Mouse (Mus musculus): ENCODE measurements around the gene Rassf5.

Rassf5 gene

DNA sequence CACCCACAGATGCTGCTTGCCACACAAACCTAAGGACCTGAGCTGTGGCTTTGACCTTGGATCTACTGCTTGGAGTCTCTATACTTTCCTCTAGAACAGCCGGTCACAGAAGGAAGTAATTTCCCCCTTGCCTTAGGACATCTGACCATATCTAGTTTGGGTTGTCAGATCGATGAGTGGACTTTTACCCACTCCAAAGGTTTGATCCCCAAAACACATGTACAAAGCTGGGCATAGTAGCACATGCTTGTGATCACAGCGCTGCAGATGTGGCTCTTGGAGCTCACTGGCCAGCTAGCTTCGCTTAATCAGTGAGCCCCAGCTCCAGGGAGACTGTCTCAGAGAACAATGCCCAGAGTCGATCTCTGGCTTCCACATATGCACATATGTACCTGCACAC lies 37.0 kb downstream of the Rassf5 start:
- no peak for DNase-seq

DNA sequence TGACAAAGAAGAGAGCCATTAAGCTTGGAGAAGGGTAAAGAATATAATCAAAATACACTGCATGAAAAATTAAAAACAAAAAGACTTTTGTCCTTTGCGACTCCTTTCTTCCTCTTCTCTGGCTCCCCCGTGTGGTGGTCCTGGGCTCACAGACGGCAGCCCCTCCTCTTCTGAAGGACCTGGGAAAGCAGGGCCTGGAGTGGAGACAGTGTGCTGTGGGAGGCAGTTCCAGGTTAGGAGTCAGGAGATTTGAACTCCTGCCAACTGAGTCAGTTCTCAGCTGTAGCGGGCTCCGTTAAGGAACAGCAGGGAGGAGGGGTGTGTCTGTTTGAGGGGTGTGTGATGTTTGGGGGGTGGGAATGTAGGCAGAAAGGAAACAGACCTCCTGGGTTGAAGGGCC lies 37.5 kb downstream of the Rassf5 start:
- peak; percentile 32 to 63 for DNase-seq

DNA sequence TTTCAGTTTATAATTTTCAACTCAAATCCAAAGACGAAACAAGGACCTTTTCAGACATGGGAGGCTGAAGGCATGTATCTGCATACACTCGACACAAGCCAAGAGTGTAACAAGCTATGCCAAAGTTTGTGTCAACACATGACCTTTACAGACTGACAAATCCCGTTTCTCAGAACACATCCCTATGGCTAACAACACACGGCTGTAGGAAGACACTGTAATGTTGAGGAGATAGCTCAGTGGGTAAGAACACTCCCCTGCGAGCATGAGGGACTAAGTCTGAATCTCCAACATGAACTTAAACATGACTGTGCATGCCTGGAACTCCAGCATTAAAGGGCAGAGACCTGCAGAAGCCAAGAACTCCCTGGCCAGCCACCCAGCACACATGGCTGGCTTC lies 38.7 kb downstream of the Rassf5 start:
- no peak for DNase-seq

DNA sequence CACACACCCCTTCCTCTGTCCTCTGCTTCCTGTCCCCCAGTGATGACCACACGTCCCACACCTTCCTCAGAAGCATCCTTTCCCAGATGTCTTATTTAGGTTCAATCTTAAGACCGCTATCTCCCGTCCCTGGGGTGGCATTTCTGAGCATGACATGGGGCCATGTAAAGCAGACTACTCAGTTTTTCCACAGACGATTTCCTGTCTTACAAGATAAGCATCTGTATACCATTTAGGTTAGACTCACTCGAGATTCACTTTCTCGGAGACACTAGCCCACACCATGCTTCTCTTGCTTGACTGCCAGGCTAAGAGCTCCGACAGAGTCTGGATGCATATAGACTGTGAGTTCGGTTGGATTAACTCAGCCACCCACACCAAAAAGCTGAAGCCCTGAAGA lies 40.6 kb downstream of the Rassf5 start:
- DNase-seq, result no peak

DNA sequence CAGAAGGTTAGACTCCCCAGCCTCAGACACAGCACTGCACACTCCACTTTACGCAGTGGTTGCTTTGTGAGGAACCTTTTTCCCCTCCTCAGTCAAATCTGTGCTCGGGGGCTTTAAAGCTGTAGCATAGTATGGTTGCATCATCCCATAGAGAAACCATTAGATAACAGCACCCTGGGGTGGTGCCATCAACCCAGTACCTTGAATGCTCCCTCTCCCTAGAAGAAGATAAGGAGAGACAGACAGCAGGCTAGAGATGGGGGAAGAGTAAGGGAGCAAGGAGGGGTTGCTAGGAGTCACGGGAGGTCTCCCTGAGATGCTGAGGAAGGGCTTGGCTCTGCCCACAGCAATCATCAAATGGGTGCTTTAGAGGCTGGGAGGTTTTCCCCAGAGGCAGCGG lies 43.7 kb downstream of the Rassf5 start:
- DNase-seq, result no peak

DNA sequence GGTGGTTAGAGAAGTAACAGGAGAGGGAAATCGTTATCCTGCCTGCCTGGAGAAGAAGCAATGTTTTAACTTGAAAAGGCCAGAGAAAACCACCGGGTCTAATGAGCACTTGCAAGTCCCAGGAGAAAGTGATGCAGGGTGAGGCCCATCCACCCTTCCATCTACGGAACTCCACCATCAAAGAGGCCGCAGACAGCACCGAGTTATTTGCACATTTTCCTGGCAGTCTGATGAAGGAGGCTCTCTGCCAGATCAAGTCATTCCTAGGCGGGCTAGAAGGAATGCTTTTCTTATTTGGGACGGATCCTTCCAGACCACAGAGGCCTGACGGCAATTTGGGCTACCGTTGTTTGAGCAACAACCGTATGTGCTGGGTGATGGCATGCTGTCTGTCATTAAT lies 44.5 kb downstream of the Rassf5 start:
- no peak for DNase-seq

DNA sequence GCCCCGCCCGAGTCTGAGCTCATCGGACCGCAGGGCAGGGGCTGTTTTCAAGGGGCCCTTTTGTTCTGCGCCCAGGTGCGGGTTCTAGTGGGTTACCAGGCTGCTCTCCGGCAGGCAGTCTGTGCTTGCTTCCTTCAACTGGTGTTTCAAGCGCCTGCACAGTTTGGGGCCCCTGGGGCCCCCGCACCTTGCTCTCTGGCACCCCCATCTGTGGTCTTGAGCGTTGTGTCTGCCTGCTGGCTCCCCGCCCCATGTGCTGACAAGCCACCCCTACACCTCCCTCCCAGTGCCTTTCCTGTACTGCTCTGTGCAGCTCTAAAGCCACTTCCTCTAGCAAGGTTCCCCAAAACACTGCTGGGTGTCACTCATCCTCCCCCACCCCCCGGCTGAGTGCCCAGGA lies 45.1 kb downstream of the Rassf5 start:
- peak in 1 of 2 experiments; percentile 34 for DNase-seq

DNA sequence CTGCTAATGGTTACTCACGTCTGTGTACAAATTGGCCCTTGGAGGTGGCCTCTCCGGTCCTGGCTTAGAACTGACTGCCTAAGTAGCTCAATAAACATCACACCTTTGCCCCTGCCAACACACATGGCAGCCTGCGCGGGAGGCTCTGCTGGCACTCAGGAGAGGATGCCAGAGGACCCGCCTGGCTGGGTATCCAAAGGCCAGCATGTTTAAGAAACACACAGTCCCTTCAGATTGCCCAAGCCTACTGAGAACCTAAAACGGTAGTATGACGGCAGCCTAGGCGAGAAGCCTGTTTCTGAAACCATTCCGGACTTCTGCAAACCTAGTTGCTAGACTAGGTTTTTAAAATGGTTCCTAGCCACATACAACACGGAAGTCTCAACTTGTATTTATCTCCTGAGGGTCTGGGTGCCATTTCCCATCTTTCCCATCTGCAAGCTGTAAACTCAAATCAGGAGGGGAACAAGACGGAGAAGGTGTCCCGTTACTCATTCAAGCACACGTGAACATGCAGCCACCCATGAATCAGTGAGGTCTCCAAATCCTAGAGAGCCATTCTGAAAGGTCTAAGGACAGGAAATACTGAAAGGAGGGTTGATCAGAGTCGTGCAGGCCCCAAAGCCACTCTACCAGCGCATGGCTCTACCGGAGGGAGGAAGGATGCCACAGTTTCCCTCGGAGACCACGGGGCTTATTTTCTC lies 45.8 kb downstream of the Rassf5 start:
- DNase-seq, result peak; percentile 68 to 75

DNA sequence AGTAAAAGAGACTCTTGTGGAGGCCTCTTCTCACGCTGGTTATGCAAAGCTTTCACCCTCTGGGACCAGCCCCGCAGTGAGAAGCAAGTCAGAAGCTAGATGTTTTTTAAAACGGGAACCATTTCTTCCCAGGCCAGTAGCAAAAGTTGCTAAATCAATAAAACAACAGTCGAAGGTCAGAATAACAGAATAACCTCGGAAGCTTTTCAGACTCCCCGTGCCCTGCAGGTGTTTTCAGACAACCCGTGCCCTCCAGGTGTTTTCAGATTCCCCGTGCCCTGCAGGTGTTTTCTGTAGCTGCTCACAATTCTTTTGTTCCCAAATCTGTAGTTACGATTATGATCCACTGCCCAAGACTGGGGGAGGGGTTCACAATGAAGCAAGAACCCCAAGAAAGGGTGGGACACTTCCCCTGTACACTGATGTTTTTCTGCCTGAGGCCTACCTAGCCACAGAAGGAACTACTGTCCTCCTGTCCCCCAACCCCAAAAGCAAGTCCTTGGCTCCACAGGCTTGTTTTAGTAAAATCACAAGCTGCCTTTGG lies 46.6 kb downstream of the Rassf5 start:
- no peak for DNase-seq

DNA sequence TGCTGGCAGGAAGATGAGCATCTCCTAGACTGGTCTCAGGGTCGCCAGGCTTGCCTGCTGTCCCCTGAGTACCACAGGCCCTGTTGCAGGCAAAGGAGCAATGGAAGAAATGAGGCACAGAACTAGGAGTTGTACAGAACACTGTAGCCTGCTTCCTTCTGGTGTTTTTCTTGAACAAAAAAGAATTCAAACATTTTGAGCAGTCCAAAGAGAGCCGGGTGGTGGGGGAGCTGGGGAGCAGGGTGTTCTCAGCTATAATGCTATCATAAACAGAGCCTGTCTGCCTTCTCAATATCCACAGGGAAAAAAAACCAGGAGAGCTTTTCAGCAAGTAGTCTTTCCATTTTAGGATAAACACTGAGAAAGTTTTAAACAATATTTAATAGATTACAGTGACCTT lies 49.0 kb downstream of the Rassf5 start:
- no peak for DNase-seq

DNA sequence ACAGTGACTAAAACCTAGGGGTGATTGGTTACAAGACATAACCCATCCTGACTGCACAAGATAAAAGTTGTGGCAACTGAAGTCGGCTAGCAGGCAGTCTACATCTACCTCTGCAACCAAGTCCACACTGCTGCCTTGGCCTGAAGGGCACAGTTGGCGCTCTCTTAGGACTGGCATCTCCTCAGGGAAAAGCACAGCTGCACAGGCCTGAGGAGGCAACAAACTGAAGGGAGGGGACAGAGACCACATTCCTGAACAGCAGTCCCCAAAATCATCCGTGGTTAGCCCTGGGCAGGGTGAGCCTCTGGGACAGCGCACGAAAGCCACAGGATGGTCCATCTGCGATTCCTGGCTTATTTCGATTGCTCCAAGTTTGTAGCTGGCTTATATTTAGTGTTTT lies 49.4 kb downstream of the Rassf5 start:
- DNase-seq, result no peak

DNA sequence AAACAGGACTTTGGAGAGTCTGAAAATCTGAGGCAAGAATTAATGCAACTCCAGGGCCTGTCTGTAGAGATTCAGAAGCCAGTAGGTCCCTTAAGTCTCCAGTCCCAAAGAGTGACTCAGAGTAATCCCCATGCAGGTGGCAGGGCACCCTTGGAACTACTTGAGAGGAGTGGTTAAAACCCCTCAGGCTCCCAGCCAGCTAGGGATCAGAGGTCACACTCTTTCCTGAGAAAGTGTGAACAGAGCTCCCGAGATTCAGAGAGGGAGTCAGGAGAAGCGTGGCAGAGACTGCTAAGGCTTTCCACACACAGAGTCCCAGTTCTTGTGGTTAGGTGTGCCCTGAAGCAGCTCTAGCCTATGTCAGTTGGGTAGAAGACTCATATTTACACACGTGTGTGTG lies 51.3 kb downstream of the Rassf5 start:
- no peak for DNase-seq

DNA sequence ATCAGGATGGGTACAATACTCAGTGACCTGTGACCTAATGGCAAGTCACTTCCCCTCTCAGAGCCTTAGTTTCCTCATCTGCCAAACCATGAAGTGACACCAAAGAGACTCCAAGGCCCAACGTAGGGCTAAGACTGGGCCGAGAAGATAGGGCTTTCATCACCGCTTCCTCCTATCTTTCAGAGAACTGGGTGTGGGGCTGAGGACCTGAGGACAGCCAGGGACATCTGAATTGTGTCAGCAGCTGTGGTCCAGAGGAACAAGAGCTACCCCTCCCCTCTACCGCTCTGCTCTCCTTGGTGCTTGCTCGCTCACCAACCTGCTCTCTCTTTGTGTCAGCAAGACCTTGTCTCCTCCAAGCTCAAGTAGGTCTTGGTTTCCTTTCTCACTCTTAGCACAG lies 56.4 kb downstream of the Rassf5 start:
- DNase-seq, result no peak

DNA sequence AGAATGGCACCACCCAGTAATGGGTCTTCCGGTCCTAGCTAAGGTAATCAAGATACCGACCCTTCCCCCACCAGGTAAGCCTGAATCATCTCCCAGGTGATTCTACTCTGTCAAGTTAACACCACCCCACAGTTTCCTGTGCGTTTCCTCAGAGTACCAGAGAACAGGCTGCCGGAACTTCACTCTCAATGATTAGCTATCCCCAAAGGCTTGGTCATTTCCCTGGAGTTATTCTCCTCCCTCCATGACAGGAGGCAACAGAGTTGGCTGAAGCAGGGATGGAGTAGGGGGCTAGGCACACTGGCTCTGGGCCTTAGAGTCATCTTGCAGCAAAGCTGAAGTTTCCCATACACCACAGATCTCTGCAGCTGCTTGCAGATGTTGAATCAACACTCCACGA lies 57.2 kb downstream of the Rassf5 start:
- DNase-seq, result no peak

DNA sequence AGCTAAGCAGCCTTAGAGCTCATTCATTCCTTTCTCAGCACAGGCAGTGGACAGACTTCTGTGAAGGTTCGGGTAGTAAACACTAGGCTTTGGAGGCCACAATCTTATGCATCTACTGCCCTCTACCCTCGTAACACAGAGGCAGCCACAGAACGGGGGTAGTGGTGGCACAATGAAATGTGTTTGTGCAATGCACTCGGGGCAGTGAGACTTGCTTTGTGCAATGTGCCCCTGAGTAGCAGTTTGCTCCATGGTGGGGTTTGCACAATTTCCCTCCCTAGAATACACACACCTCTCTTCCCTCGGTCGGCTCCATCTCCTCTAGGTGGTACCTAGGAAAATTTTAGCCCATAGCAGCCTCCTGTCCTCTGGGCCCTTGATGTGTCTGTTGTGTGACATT lies 58.1 kb downstream of the Rassf5 start:
- DNase-seq, result no peak

DNA sequence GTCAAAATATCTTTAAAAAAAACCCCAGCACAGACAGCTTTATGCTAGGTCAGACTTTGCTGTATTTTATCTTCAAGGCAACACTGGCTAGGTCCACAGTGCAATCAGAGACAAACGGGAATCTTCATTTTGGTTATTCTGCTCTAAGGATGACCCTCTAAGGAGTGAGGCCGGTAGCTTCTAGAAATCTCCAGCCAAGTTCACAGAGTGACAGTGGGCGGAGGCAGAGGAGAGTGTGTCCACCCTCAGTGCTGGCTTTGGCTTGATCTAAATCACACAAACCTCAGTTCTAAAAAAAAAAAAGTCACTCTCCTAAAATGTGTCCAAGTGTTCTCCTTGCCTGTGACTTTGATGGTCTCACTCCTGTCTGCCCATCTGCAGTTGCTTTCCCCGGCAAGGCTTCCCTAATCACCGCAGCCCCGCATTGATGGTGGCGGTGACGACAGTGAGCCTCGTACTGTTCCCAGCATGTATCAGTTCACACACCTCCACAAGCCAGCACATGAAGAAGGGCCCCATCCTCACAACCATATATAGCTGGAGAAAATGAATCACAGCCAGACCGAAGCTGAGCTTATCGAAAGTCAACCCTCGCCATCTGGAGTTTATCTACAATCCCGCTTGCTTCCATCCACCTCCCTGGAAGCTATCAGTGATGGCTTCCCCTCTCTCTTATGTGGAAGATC lies 59.1 kb downstream of the Rassf5 start:
- no peak for DNase-seq

DNA sequence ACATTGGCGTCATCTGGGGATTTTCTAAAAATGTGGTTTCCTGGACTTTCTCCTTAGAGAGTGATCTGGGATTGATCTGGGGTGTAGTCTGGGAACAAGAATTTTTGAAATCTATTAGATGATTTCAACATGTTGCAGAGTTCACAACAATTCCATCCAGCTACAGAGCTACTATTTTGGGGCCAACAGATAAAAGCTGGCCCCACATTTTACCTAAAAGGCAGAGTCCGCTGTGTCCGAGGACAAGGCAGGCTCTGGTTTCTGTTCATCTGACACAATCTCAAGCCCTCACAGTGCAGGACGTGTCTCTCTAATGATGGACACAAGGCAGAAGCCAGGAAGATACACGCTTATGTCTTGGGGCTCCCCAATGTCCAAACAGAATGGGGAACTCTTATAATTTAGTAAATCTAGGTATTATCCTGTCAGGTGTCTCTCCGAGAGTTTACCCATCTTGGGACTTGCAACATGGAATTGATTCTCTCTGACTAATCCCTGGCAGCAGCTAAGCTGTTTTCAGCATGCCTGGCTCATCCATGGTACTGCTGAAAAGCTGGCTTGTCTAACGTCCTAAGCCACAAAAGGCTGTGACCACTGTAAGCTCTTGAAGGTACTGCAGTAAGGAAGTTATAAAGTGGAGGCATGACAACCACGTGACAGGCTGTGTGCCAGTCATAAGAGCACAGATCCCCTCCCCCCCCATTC lies 60.0 kb downstream of the Rassf5 start:
- DNase-seq, result no peak

DNA sequence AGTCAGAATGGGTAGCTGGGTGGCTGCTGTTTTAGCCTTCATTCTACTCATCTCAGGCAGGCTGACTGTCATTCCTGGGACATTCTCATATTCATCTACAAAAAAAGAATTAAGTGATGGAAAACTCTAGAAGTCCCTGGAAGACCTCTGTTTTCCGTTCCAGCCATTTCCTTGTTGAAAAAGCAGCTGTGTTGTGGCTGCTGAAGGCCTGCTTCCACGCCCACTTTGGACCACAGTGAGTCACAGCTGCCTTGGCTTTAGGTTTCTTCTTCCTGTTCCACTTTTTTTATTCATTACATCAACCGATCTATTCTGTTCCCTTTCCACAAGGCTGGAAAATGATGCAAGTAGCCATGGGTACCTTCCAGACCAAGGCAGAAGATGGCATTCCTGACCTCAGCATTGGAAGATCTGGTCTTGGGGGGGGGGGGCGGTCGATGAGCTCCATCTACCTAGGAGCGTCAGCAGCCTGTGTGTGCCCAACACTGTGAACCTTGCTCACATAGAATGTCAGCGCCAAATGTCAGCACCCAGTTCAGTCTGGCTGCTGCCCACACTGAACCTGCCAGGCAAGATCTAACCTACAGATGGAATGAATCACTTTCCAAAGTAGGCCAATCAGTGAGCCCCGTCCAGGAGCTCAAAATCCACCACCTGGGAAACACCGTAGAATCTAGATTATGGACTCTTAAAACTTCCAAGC lies 60.7 kb downstream of the Rassf5 start:
- peak in 1 of 2 experiments; percentile 33 for DNase-seq

DNA sequence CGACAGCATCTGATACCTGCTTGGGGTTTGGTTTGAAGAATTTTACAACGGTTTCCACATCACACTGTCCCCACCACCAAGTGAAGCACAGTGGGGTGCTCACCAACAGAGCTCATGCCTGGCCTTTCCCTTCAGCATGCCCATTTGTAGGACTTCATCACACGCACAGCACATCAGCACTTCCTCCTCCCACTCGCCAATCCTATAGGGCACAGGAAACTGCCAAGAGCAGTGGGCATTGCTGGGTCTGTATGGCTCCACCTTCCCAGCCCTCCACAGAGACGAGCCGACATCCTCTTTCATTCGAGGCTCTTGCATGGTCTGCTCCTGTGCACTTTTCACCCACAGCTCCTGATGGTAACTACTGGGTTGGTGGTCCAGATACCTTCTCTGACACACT lies 61.9 kb downstream of the Rassf5 start:
- DNase-seq, result no peak

DNA sequence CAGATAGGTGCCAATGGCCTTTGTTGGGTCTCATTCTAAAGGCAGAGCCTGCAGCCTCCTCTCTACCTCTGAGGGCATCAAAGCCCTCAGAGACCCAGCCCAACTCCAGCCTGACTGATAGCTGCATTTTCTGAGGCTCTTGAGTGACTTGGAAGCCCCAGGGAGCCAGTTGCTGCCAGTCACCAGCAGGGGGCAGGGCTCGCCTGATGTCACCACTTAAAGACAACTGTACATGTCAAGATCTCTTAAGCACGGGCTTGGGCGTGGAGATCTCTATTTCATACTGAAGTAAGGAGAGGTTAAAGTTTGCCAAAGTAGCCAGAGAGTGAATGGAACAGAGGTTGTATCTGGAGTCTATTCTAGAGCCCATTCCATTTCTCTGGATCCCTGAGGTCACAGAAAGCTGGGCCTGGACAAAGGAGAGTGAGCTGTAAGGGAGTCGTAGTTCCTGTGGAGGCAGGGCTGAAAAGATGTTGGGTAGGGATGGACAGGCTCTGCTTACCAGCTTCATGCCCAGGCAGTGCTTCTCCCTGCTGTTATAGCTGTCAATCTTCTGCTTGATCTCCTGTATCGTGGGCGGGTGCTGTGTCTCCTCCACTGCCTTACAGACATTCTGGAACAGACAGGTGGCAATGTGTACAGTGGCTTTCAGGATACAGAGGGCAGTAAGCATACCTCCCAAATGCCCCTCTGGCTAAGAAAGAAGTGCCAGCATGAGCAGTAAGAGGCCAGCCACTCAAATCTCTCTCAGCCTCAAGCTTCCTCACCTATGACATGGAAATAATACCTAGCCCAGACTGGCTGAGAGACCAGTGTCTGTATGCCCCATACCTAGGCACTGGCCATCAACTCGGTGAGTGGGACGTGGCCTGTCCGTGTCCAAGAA lies 63.2 kb downstream of the Rassf5 start:
- DNase-seq, result peak; percentile 78 to 86

DNA sequence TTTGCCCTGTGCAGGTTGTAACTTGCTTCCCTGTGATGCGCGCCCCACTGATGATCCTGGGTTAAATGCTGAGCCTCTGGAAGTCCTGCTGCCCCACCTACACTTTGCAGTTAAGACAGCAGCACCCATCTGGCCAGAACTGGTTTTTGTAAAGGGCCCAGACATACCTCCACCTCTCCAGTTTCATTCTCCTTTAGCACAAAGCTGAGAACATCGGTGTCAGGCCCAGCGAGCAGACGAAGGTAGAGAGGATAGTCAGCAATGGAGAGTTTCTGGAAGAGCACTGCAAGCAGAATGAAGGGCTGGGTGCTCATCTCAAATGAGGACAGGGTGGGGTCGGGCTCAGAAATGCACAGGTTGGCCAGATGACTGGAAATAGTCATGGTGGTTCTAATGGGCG lies 64.7 kb downstream of the Rassf5 start:
- DNase-seq, result no peak

DNA sequence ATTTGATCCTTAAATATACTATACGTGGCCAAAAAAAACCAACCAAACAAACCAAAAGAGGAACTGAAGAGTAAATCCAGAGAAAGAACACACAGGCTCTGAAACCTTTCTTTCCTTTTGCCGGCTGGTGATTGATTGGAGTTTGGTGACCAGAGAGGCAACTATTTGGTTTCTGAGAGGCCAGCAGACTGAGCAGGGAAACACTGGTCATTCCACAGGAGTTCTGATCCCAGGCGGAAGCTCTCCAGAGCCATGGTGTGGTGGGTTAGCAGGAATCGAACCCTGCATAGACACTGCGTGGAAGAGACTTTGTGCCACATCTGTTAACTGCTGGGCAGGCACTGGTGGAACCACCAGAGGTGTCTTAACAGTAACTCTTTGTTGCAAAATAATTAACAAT lies 67.0 kb downstream of the Rassf5 start:
- DNase-seq, result no peak
